Mouse (Mus musculus) adrenal gland, postnatal 36 days (tissue): ENCODE measurements at regions not wholly inside any gene's neighbourhood (a gene's known extent, or its start where the extent isn't known, plus 50 kb on each side); places are given as distances from the start of the nearest gene placed in this dataset.
A peak's percentile ranks its signal among the peaks of the same experiment; 100 is the strongest.
"Not testable (repeated sequence)": the region's sequence is repeated elsewhere in the genome, so short reads cannot be mapped to it uniquely, and the experiment has no call there.

Experiments
- DNase-seq, 2 experiments: peaks; one replicate each; pipeline ENCODE4 v3.0.0; 2021; ENCODE audit warnings: mixed read lengths in 1 of 2

GRCm38 (mm10) chr13:50092537-50092936 lies 157.6 kb downstream of the Gm906 start:
- DNase-seq: no peak

GRCm38 (mm10) chr13:50064841-50065240 lies 185.3 kb downstream of the Gm906 start:
- no peak for DNase-seq

GRCm38 (mm10) chr13:50064365-50064764 lies 185.7 kb downstream of the Gm906 start:
- not testable (repeated sequence) for DNase-seq

- not testable (repeated sequence) for DNase-seq
Observed at GRCm38 (mm10) chr13:50059676-50060075, 190.4 kb downstream of the Gm906 start.

- DNase-seq: not testable (repeated sequence)
Observed at GRCm38 (mm10) chr13:50059054-50059453, 191.1 kb downstream of the Gm906 start.

- not testable (repeated sequence) for DNase-seq
Observed at GRCm38 (mm10) chr13:50051746-50052145, 198.4 kb downstream of the Gm906 start.

- DNase-seq: not testable (repeated sequence)
Observed at GRCm38 (mm10) chr13:50051110-50051509, 199.0 kb downstream of the Gm906 start.

GRCm38 (mm10) chr13:50031757-50032156 lies 218.4 kb downstream of the Gm906 start:
- DNase-seq: peak; percentile 55 to 65

- peak; percentile 23 to 29 for DNase-seq
Observed at GRCm38 (mm10) chr13:50007730-50008129, 208.9 kb upstream of the Gm30302 start.

GRCm38 (mm10) chr13:49966072-49966471 lies 167.3 kb upstream of the Gm30302 start:
- DNase-seq: not testable (repeated sequence)

GRCm38 (mm10) chr13:49957993-49958681 lies 159.3 kb upstream of the Gm30302 start:
- DNase-seq: not testable (repeated sequence)

- no peak for DNase-seq
Observed at GRCm38 (mm10) chr13:49915781-49916180, 117.0 kb upstream of the Gm30302 start.
